Comparison of ENCODE assay signal across 15 mouse cellular contexts in the genomic region with DNA sequence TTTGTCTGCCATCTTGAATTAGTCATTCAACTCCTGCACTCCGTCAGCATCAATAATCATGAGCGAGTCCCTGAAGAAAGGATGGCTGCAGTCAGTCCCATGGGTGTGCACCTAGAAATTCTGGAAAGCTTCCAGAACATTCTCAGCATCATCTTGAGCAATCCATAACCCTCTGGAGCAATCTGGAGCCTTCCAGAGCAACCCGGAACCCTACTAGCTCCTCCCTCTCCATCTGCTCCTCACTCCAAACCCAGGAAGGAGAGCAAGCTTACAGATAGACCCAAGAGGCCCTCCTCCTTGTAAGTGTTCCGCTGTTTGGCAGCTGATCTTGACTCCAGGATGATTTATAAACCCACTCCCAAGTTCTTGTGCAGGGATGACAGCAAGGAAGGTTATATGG. TPM values are rescaled to one million over a fixed set of nuclear protein-coding genes. Genes with fewer than 3 reads are reported as not detected.
"Had no signal": no experiment of that assay in that cellular context is flagged by ENCODE, and none has a peak within 500 bp of the region (broad histone marks: within the 10 kb centered on the region; RNA-seq: fewer than 3 reads in every experiment).

No protein-coding gene starts in this region.

- H3K27me3 ChIP-seq: liver, embryonic 13.5 days; neural tube, embryonic 15.5 days had no signal

- H3K27ac ChIP-seq: limb, embryonic 12.5 days; liver, embryonic 13.5 days; lung, embryonic 15.5 days; macrophage; neural tube, embryonic 15.5 days; stomach, postnatal 0 days had no signal

- H3K9me3 ChIP-seq: limb, embryonic 12.5 days; liver, embryonic 13.5 days; lung, embryonic 15.5 days; neural tube, embryonic 15.5 days had no signal

- H3K4me2 ChIP-seq: limb, embryonic 12.5 days; liver, embryonic 13.5 days; lung, embryonic 15.5 days; neural tube, embryonic 15.5 days had no signal

- DNase-seq: kidney, postnatal 10 days; kidney, postnatal 4 days; liver; liver, embryonic 13.5 days; liver, postnatal 0 days; lung, postnatal 14 days; midbrain, embryonic 14.5 days; thymus, postnatal 4 days had no signal

- H3K36me3 ChIP-seq: limb, embryonic 12.5 days; liver, embryonic 13.5 days; lung, embryonic 15.5 days; neural tube, embryonic 15.5 days had no signal

- H3K9ac ChIP-seq: limb, embryonic 12.5 days; liver, embryonic 13.5 days; liver, postnatal 0 days; lung, embryonic 15.5 days; neural tube, embryonic 15.5 days had no signal

- ATAC-seq: liver, postnatal 0 days had no signal

- H3K4me1 ChIP-seq: liver, embryonic 13.5 days; lung, embryonic 15.5 days had no signal

- H3K4me3 ChIP-seq: limb, embryonic 12.5 days; liver, embryonic 13.5 days; lung, embryonic 15.5 days; myocyte; neural tube, embryonic 15.5 days had no signal

RNA-seq across cellular contexts. Expression of gene Rbfox3, which starts 17.2 kb away (rescaled TPM):
- total RNA-seq: megakaryocyte-erythroid progenitor cell, adult 5-6 weeks had no signal
- polyA plus RNA-seq: macrophage, myocyte had no signal
